Mouse (Mus musculus) limb, embryonic 12.5 days (tissue): ENCODE measurements around the gene Lmod2. TPM values are rescaled to one million over a fixed set of nuclear protein-coding genes. Genes with fewer than 3 reads are reported as not detected.

Experiments used
- ATAC-seq: fragments of 200-750 bp; cut with Nextera tagmentation; 2 replicates; pipeline ENCODE4 v1.8.0; 2017; ENCODE audit warnings: low read depth, moderate TSS enrichment; ENCODE audit not compliant: insufficient number of reproducible peaks, insufficient read depth, low FRiP score, low TSS enrichment
- H3K27ac ChIP-seq: fragments of 300-500 bp; sonication (generic); 2 replicates; pipeline ENCODE4 v1.5.1; 2016; ENCODE audit warnings: mild to moderate bottlenecking, moderate library complexity
- H3K27me3 ChIP-seq: fragments of 300-500 bp; sonication (generic); 2 replicates; pipeline ENCODE4 v1.6.1; 2016; ENCODE audit warnings: mild to moderate bottlenecking, moderate library complexity
- H3K36me3 ChIP-seq: fragments of 300-500 bp; sonication (generic); 2 replicates; pipeline ENCODE4 v1.6.1; 2016; ENCODE audit warnings: mild to moderate bottlenecking, moderate library complexity
- H3K4me1 ChIP-seq: fragments of 300-500 bp; sonication (generic); replicated peaks from 2 replicates; pipeline ENCODE4 v1.6.1; 2016
- H3K4me2 ChIP-seq: fragments of 300-500 bp; sonication (generic); 2 replicates; pipeline ENCODE4 v1.6.1; 2016; ENCODE audit warnings: mild to moderate bottlenecking, moderate library complexity
- H3K4me3 ChIP-seq: fragments of 300-500 bp; sonication (generic); replicated peaks from 2 replicates; pipeline ENCODE4 v1.5.1; 2016; ENCODE audit warnings: mild to moderate bottlenecking
- H3K9ac ChIP-seq: fragments of 300-500 bp; sonication (generic); replicated peaks from 2 replicates; pipeline ENCODE4 v1.6.1; 2016; ENCODE audit warnings: mild to moderate bottlenecking, moderate library complexity
- H3K9me3 ChIP-seq: fragments of 300-500 bp; sonication (generic); 2 replicates; pipeline ENCODE4 v1.6.1; 2016; ENCODE audit warnings: mild to moderate bottlenecking, moderate library complexity
- WGBS: fragments of 180-500 bp; shearing (Covaris S2); methylation state at CpG from one replicate; pipeline ENCODE4 v1.1.7; 2016; 5-methylcytosine and 5-hydroxymethylcytosine counted together
- polyA plus RNA-seq: library from polyadenylated mRNA; unstranded; fragments of >200 nt; fragmentation: Nextera tagmentation; extraction: Ambion mirVana; gene quantifications from 2 replicates; pipeline ENCODE4 v1.2.1, GENCODE M21; 2016

The Lmod2 gene
- polyA plus RNA-seq = 0.31 TPM in 1 of 2 replicates, not detected in the other

DNA sequence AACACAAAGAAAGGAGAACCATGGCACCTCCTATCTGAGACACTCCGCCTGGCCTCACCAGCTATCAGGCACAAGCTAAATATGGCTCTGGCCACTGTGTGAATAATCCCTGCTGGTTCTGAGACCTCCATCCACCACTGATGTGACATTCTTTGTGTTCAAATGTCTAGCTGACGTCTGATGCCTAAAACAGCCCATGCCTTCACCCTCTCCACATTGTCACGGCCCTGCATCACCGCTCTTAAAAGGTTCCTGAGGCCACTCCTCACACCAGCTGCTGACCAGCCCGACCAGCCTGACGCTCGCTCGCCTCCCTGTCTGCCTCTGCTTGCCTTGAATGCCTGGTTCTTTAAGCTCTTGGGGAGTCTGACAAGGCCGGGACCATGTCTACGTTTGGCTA, at the start of gene Lmod2:
Gene Lmod2, plus strand, starts transcription at position 263 of the 400 bp plus-strand sequence.
- no peak within 1 kb of the TSS for H3K4me3 ChIP-seq
- H3K9me3 ChIP-seq = no peaks in the 10 kb centered on the region
- H3K27ac ChIP-seq = no peak within 1 kb of the TSS
- no peaks in the 10 kb centered on the region for H3K4me1 ChIP-seq
- no peaks in the 10 kb centered on the region for H3K27me3 ChIP-seq
- no peak within 1 kb of the TSS for H3K9ac ChIP-seq
- H3K36me3 ChIP-seq = no peaks in the 10 kb centered on the region
- ATAC-seq = no peak
- 79% methylated on average over 10 of the region's 10 CpGs for WGBS
- H3K4me2 ChIP-seq = no peak within 1 kb of the TSS

DNA sequence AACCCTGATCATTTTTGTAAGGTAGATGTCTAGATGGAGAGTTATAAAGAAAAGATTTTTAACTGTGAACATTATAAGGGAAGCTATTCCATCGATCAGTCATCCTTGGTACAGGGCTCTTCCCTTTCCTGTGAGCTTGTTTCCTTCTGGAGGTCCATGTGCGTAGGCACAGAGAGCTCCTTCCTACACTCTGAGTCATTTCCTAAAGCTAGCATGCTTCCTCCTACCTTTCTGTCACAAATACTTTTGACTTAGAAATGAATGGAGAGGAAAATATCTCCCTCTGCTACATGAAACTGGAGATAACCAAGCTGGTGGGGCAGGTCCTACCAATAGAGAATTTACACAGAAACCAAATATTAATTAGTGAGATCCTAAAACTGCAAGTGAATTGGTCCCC, 47.8 kb upstream of the Lmod2 start:
- no peaks in the 10 kb centered on the region; the same call in 1 of the 2 replicates for H3K27me3 ChIP-seq
- H3K36me3 ChIP-seq = no peaks in the 10 kb centered on the region
- 83% methylated on average over 2 of the region's 2 CpGs for WGBS
- H3K9ac ChIP-seq = no peak overlapping the region
- H3K4me1 ChIP-seq = no peaks in the 10 kb centered on the region
- H3K27ac ChIP-seq = no peak overlapping the region
- H3K4me3 ChIP-seq = no peak overlapping the region
- H3K4me2 ChIP-seq = no peak overlapping the region
- ATAC-seq = no peak
- H3K9me3 ChIP-seq = no peaks in the 10 kb centered on the region

DNA sequence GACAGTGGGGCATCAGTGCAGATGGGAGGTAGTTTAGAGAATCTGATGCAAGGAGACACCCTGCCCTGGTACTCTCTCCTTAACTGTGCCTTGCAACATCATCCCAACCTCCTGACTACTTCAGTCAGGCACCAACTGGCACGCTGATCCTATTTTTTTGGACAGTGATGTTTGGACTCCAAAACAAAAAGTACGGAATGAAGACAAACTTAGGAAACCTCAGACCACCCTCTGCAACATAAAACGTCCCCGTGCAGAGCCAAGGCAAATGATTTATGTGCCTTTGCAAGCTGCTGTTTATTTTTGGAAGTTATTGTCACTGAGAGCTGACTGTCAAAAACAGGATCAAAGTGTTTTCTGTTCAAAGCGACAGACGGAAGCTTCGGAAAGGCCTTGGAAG, 45.5 kb upstream of the Lmod2 start:
- H3K9me3 ChIP-seq = no peaks in the 10 kb centered on the region
- H3K4me1 ChIP-seq = no peaks in the 10 kb centered on the region
- no peak for ATAC-seq
- no peak overlapping the region for H3K4me2 ChIP-seq
- 61% methylated on average over 7 of the region's 7 CpGs for WGBS
- H3K4me3 ChIP-seq = no peak overlapping the region
- H3K9ac ChIP-seq = no peak overlapping the region
- no peaks in the 10 kb centered on the region; the same call in 1 of the 2 replicates for H3K27me3 ChIP-seq
- no peaks in the 10 kb centered on the region for H3K36me3 ChIP-seq
- H3K27ac ChIP-seq = no peak overlapping the region

DNA sequence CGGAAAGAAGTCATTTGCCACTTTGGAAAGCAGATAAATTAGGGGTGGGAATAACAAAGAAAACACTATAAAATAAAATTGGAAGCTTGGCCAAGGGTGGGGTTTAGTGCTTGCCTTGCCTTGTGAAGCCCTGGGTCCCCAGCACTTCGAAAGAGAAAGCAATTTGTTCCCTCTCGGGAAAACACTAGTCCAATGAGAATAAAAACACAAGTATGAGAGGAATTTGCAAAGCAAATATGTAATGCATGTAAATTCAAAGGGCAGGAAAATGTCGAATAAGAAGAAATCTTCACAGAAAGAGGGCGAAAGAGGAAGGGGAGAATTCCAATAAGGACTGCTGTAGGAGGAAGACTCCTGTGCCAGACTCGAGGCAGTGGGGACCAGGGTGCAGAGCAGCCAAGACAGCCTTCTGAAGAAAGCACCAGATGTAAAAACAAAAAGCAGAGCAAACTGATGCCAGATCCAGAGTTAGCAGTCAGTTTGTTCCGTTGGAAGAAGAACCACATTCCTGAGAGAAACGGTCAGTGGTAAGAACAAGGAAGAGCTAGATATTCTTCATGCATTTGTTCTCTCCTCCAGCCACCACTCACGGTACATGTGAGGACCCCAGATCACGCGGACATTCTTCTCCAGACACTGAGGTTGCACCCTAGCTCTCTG, 43.0 kb upstream of the Lmod2 start:
- H3K9me3 ChIP-seq = no peaks in the 10 kb centered on the region
- no peaks in the 10 kb centered on the region for H3K4me1 ChIP-seq
- H3K9ac ChIP-seq = no peak overlapping the region
- no peak overlapping the region for H3K4me2 ChIP-seq
- WGBS = 72% methylated on average over 11 of the region's 11 CpGs
- ATAC-seq = no peak
- no peak overlapping the region for H3K27ac ChIP-seq
- no peak overlapping the region for H3K4me3 ChIP-seq
- no peaks in the 10 kb centered on the region for H3K36me3 ChIP-seq
- H3K27me3 ChIP-seq = no peaks in the 10 kb centered on the region; the same call in 1 of the 2 replicates

DNA sequence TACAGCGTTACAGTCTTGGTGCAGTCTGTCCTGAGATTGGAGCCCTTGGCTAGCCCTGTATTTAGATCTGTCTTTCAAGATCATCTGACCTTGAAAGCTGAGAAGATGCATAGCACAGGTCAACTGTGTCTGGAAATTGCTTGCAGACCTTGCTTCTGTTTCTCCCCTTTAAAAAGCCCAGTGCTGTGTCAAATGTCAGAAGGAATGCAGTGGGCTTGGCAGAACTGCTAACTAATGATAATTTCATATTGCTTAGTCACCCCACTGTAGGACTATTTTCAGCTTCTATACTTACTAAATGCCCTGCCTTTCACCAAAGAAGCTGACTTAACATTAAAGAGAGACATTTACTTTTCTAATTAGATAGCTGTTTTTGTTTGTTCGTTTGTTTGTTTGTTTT, 42.1 kb upstream of the Lmod2 start:
- WGBS = 70% methylated on average over 2 of the region's 2 CpGs
- H3K36me3 ChIP-seq = no peaks in the 10 kb centered on the region
- no peak overlapping the region for H3K4me2 ChIP-seq

DNA sequence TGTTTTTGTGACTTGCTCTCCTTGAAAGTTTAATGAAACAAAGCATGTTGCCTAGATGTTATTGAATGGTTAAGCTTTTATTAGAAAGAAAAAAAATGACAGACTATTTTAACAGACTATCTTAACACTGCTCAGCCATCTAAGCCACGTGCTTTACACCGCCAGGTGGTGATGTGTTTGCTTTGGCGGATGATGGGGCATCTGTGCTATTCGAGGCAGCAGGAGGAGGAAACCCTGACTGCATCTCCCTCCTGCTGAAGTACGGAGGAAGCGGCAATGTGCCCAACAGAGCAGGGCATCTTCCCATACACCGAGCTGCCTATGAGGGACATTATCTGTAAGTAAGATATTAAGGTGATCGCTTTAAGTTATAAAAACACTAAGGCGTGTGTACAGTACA, 33.5 kb upstream of the Lmod2 start:
- no peak overlapping the region for H3K27ac ChIP-seq
- H3K4me3 ChIP-seq = no peak overlapping the region
- no peak for ATAC-seq
- H3K36me3 ChIP-seq = no peaks in the 10 kb centered on the region
- H3K4me2 ChIP-seq = no peak overlapping the region
- H3K9ac ChIP-seq = no peak overlapping the region
- WGBS = 80% methylated on average over 9 of the region's 9 CpGs
- no peaks in the 10 kb centered on the region for H3K9me3 ChIP-seq
- H3K4me1 ChIP-seq = no peaks in the 10 kb centered on the region
- no peaks in the 10 kb centered on the region for H3K27me3 ChIP-seq

More for the DNA sequence above, 42.1 kb upstream of the Lmod2 start:
- H3K27ac ChIP-seq = no peak overlapping the region
- H3K4me3 ChIP-seq = no peak overlapping the region
- no peak overlapping the region for H3K9ac ChIP-seq
- no peaks in the 10 kb centered on the region for H3K9me3 ChIP-seq
- no peaks in the 10 kb centered on the region for H3K4me1 ChIP-seq
- no peak for ATAC-seq
- no peaks in the 10 kb centered on the region; the same call in 1 of the 2 replicates for H3K27me3 ChIP-seq

DNA sequence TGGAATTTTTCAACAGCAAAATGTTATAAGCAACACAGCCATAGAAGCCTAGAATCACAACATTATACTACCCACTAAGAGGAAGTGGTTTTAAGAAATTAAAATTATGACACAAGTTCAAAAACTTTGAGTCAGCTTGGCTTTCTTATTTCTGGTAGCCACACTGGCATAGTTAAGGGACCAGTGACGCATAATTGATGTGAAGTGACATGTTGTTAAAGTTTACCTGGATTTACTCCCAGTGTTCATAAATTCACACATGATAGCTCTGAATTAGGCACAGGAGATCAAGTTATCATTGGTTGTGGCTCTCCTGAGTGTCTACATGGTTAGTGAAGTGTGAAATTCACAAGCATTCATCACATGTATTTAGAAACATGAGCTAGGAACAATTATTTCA, 32.7 kb upstream of the Lmod2 start:
- Histone ChIP-seq H3K4me2 (no peak overlapping the region), H3K36me3 (no peaks in the 10 kb centered on the region), H3K27ac (no peak overlapping the region), H3K9ac (no peak overlapping the region), H3K27me3 (no peaks in the 10 kb centered on the region), H3K4me1 (no peaks in the 10 kb centered on the region), H3K4me3 (no peak overlapping the region), H3K9me3 (no peaks in the 10 kb centered on the region)
- WGBS = 73% methylated on average over 1 of the region's 1 CpGs
- ATAC-seq = no peak

DNA sequence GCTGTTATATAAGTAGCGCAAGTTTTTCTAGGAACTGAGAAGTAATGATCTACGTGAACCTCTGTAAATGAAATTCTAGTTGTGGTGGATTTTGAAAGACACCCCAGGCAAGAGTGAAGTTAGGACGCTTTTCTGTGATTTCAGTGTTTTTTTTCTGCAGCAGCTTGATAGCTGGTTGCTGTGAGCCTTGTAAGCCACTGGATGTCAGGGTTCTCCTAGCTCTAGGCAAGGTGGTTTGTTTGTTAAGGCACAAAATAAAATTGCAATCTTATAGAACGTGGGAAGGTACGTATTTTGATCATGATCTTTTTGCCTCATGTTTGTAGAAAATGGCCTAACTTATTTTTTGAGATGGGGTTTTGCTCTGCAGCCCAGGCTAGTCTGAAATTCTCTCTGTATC, 28.6 kb upstream of the Lmod2 start:
- Histone ChIP-seq H3K4me2 (no peak overlapping the region), H3K36me3 (no peaks in the 10 kb centered on the region), H3K9me3 (no peaks in the 10 kb centered on the region), H3K4me1 (no peaks in the 10 kb centered on the region), H3K4me3 (no peak overlapping the region), H3K27me3 (no peaks in the 10 kb centered on the region), H3K27ac (no peak overlapping the region), H3K9ac (no peak overlapping the region)
- no peak for ATAC-seq
- 82% methylated on average over 5 of the region's 5 CpGs for WGBS

DNA sequence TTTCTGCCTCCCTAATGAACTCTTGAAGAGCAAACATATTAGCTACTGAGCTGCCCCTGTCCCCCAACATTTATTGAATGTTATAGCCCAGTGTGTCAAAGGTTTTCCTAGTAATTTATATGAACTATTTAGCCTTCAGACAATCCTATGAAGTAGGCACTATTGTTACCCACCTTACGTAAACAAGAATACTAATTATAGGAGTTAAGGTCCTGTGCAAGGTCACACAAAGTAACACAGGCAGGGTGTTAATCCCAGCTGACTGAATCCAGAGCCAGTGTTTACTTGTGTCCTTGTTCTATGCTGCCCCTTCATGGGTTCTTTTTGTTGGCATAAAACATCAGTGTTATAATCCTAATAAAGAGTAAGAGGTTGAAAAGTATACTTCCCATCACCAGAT, 27.9 kb upstream of the Lmod2 start:
- no peaks in the 10 kb centered on the region for H3K4me1 ChIP-seq
- no peak overlapping the region for H3K4me2 ChIP-seq
- H3K36me3 ChIP-seq = no peaks in the 10 kb centered on the region
- no peaks in the 10 kb centered on the region for H3K9me3 ChIP-seq
- H3K9ac ChIP-seq = no peak overlapping the region
- 62% methylated on average over 1 of the region's 1 CpGs for WGBS
- no peak overlapping the region for H3K4me3 ChIP-seq
- ATAC-seq = no peak
- no peak overlapping the region for H3K27ac ChIP-seq
- H3K27me3 ChIP-seq = no peaks in the 10 kb centered on the region

DNA sequence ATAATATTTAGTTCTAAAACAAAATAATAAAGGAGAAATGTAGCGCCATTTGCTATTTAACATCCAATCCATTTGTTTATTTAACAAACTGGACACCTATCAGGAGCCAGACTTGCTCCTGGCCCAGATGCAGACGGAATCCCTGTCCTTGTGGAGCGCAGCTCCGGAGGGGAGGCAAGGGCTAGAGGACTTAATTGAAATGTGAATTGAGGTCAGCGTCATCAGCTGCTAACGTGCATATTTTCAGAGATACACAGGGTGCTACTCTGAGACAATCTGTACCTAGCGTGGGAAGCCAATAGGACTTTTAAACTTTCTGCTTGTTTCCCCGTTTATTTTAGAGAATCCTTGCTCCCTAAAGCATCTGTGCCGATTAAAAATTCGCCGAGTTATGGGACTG, 27.3 kb upstream of the Lmod2 start:
- ATAC-seq = no peak
- WGBS = 79% methylated on average over 11 of the region's 11 CpGs
- no peak overlapping the region for H3K9ac ChIP-seq
- no peak overlapping the region for H3K4me2 ChIP-seq
- no peaks in the 10 kb centered on the region for H3K4me1 ChIP-seq
- H3K9me3 ChIP-seq = no peaks in the 10 kb centered on the region
- H3K27me3 ChIP-seq = no peaks in the 10 kb centered on the region
- H3K27ac ChIP-seq = no peak overlapping the region
- H3K4me3 ChIP-seq = no peak overlapping the region
- no peaks in the 10 kb centered on the region for H3K36me3 ChIP-seq

DNA sequence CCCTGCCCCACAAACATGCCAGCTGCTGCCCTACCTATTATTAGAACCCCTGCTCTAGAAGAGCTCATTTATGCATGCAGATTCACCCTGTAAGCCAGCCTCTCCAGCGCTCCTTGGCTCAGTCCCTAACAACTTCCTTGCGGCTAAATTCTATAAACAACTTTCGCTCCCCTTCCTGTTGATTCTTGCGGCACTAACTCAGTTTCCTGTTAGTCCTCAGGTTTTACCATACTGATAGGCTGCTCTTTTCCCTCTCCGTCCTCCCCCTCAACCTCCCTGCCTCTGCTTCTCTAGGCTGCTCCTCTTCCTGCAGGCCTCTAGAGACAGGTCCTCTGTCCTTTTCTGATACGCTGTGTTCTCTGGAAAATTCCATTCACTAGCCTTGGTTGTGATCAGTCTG, 26.4 kb upstream of the Lmod2 start:
- Histone ChIP-seq H3K36me3 (no peaks in the 10 kb centered on the region), H3K27me3 (no peaks in the 10 kb centered on the region), H3K4me3 (no peak overlapping the region), H3K4me1 (no peaks in the 10 kb centered on the region), H3K4me2 (no peak overlapping the region), H3K9me3 (no peaks in the 10 kb centered on the region), H3K9ac (no peak overlapping the region), H3K27ac (no peak overlapping the region)
- 80% methylated on average over 6 of the region's 6 CpGs for WGBS
- ATAC-seq = no peak

DNA sequence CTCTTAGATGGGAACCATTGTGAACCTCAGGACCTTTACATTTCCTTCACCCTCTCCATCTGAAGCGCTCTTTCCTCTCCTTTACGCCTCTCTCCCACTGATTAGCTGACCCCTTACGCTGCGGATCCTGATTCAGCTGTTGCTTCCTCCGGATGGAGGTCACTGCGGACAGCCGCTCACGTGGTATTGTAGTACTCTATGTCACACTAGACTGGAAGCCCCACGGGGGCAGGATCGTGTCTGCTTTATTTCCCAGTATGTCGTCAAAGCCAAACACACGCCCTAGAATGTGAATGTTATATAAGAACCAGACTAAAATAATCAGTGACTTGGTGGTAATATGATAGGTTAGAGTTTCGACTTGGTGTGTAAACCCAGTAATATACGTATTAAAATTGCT, 25.1 kb upstream of the Lmod2 start:
- Histone ChIP-seq H3K4me3 (no peak overlapping the region), H3K4me1 (no peaks in the 10 kb centered on the region), H3K36me3 (no peaks in the 10 kb centered on the region), H3K4me2 (no peak overlapping the region), H3K9ac (no peak overlapping the region), H3K27me3 (no peaks in the 10 kb centered on the region), H3K27ac (no peak overlapping the region), H3K9me3 (no peaks in the 10 kb centered on the region)
- no peak for ATAC-seq
- 89% methylated on average over 14 of the region's 14 CpGs for WGBS
